Mouse (Mus musculus) CH12.LX (cell line): ENCODE data around the gene Cda. TPM values are rescaled to one million over a fixed set of nuclear protein-coding genes. Genes with fewer than 3 reads are reported as not detected.

Experiments used
- DNase-seq: peaks from one replicate; pipeline ENCODE4 v3.0.0-alpha.2; 2013; ENCODE audit errors: extremely low read depth
- H3K27ac ChIP-seq: 2 replicates; pipeline ENCODE4 v1.5.1; 2012; ENCODE audit warnings: low read depth, mild to moderate bottlenecking, control low read depth, moderate library complexity; ENCODE audit not compliant: insufficient read depth
- H3K27me3 ChIP-seq: replicated peaks from 2 replicates; pipeline ENCODE3; 2012; ENCODE audit warnings: inconsistent platforms
- H3K36me3 ChIP-seq, 2 experiments: replicated peaks in 1 of 2; 2 replicates each; pipeline versions ENCODE3 to v1.6.1; 2012; ENCODE audit warnings: inconsistent platforms in 1 of 2, low read length in 1 of 2, mild to moderate bottlenecking in 1 of 2, mixed read lengths in 1 of 2, moderate library complexity in 1 of 2; ENCODE audit not compliant: control insufficient read depth in 1 of 2, insufficient read depth in 1 of 2
- H3K4me1 ChIP-seq, 2 experiments: 2 replicates each; pipeline ENCODE4 v1.6.1; 2012; ENCODE audit warnings: inconsistent platforms in 1 of 2, moderate library complexity in 1 of 2; ENCODE audit not compliant: insufficient read depth in 2 of 2, control insufficient read depth in 1 of 2
- H3K4me2 ChIP-seq: 2 replicates; pipeline ENCODE4 v1.6.1; 2012; ENCODE audit warnings: low read depth, mild to moderate bottlenecking, control low read depth; ENCODE audit not compliant: poor library complexity, insufficient read depth, severe bottlenecking
- H3K4me3 ChIP-seq, 3 experiments: fragments of 150-350 bp in 1 of 3; sonication (generic) in 1 of 3; replicated peaks in 1 of 3; 2 replicates each; pipeline versions ENCODE3 to v1.5.1; 2011 to 2012; ENCODE audit warnings: low read depth in 2 of 3, low read length in 2 of 3, mild to moderate bottlenecking in 2 of 3, moderate library complexity in 2 of 3, control low read depth in 1 of 3, improper control_type of control experiment in 1 of 3, inconsistent platforms in 1 of 3, mixed read lengths in 1 of 3; ENCODE audit not compliant: poor library complexity in 1 of 3
- H3K79me2 ChIP-seq: replicated peaks from 2 replicates; pipeline ENCODE4 v1.6.1; 2012; ENCODE audit warnings: mild to moderate bottlenecking, moderate library complexity; ENCODE audit not compliant: control insufficient read depth, poor library complexity, insufficient read depth, severe bottlenecking; ENCODE audit errors: extremely low read depth
- H3K9ac ChIP-seq: 2 replicates; pipeline ENCODE4 v1.6.1; 2012; ENCODE audit warnings: low read depth, mild to moderate bottlenecking, control low read depth, moderate library complexity; ENCODE audit not compliant: insufficient read depth
- H3K9me3 ChIP-seq: replicated peaks from 2 replicates; pipeline ENCODE3; 2012; ENCODE audit warnings: low read length, inconsistent platforms, mixed read lengths
- BHLHE40 ChIP-seq: IDR thresholded peaks from 2 replicates; pipeline ENCODE4 v1.6.1; 2011; ENCODE audit warnings: mild to moderate bottlenecking, low read depth, low read length, improper control_type of control experiment
- CHD1 ChIP-seq: IDR thresholded peaks from 2 replicates; pipeline ENCODE4 v1.6.1; 2012; ENCODE audit warnings: low read depth, low read length, improper control_type of control experiment, inconsistent platforms
- CTCF ChIP-seq, 2 experiments: IDR thresholded peaks in 1 of 2; conservative IDR thresholded peaks in 1 of 2; 2 replicates each; pipeline ENCODE4 v1.5.1; 2011 to 2012; ENCODE audit warnings: low read depth in 2 of 2, low read length in 2 of 2, improper control_type of control experiment in 1 of 2, inconsistent platforms in 1 of 2, mild to moderate bottlenecking in 1 of 2, moderate library complexity in 1 of 2
- E2F4 ChIP-seq: IDR thresholded peaks from 2 replicates; pipeline ENCODE4 v1.6.1; 2011; ENCODE audit warnings: low read depth, low read length, improper control_type of control experiment; ENCODE audit not compliant: insufficient replicate concordance
- ELF1 ChIP-seq: IDR thresholded peaks from 2 replicates; pipeline ENCODE4 v1.6.1; 2014; ENCODE audit warnings: low read depth, mild to moderate bottlenecking, inconsistent platforms, low read length, improper control_type of control experiment
- EP300 ChIP-seq: IDR thresholded peaks from 2 replicates; pipeline ENCODE4 v1.6.1; 2011; ENCODE audit warnings: low read length, improper control_type of control experiment
- ETS1 ChIP-seq: conservative IDR thresholded peaks from 2 replicates; pipeline ENCODE4 v1.6.1; 2012; ENCODE audit warnings: low read depth, mild to moderate bottlenecking, inconsistent platforms, low read length, improper control_type of control experiment, moderate library complexity
- GABPA ChIP-seq: IDR thresholded peaks from 2 replicates; pipeline ENCODE4 v1.6.1; 2012; ENCODE audit warnings: low read depth, low read length, improper control_type of control experiment, inconsistent platforms; ENCODE audit not compliant: insufficient replicate concordance
- IRF4 ChIP-seq: IDR thresholded peaks from 2 replicates; pipeline ENCODE4 v1.6.1; 2014; ENCODE audit warnings: low read depth, mild to moderate bottlenecking, inconsistent platforms, low read length, improper control_type of control experiment
- JUN ChIP-seq: IDR thresholded peaks from 2 replicates; pipeline ENCODE4 v1.6.1; 2011; ENCODE audit warnings: low read depth, mild to moderate bottlenecking, low read length, improper control_type of control experiment, moderate library complexity; ENCODE audit not compliant: insufficient read depth
- JUND ChIP-seq: conservative IDR thresholded peaks from 2 replicates; pipeline ENCODE4 v1.6.1; 2011; ENCODE audit warnings: low read depth, low read length, improper control_type of control experiment
- KAT2A ChIP-seq: IDR thresholded peaks from 2 replicates; pipeline ENCODE4 v1.6.1; 2012; ENCODE audit warnings: low read length, improper control_type of control experiment, inconsistent platforms; ENCODE audit not compliant: insufficient replicate concordance
- MAFK ChIP-seq: IDR thresholded peaks from 2 replicates; pipeline ENCODE4 v1.6.1; 2011; ENCODE audit warnings: low read length, improper control_type of control experiment; ENCODE audit not compliant: insufficient replicate concordance
- MAX ChIP-seq: IDR thresholded peaks from 2 replicates; pipeline ENCODE4 v1.6.1; 2011; ENCODE audit warnings: low read length, improper control_type of control experiment
- MEF2A ChIP-seq: IDR thresholded peaks from 2 replicates; pipeline ENCODE4 v1.6.1; 2014; ENCODE audit warnings: low read depth, mild to moderate bottlenecking, inconsistent platforms, low read length, improper control_type of control experiment, borderline replicate concordance
- MXI1 ChIP-seq: IDR thresholded peaks from 2 replicates; pipeline ENCODE4 v1.6.1; 2011; ENCODE audit warnings: mild to moderate bottlenecking, low read depth, low read length, improper control_type of control experiment
- NRF1 ChIP-seq: IDR thresholded peaks from 2 replicates; pipeline ENCODE4 v1.6.1; 2014; ENCODE audit warnings: low read depth, mild to moderate bottlenecking, inconsistent platforms, low read length, improper control_type of control experiment, moderate library complexity
- POLR2A ChIP-seq: IDR thresholded peaks from 2 replicates; pipeline ENCODE4 v1.6.1; 2011; ENCODE audit warnings: low read depth, mild to moderate bottlenecking, improper control_type of control experiment, low read length
- POLR2AphosphoS2 ChIP-seq: IDR thresholded peaks from 2 replicates; pipeline ENCODE4 v1.6.1; 2011; ENCODE audit warnings: low read depth, low read length, improper control_type of control experiment
- RCOR1 ChIP-seq: conservative IDR thresholded peaks from 2 replicates; pipeline ENCODE4 v1.6.1; 2012; ENCODE audit warnings: low read depth, mild to moderate bottlenecking, inconsistent platforms, low read length, improper control_type of control experiment
- SIN3A ChIP-seq: IDR thresholded peaks from 2 replicates; pipeline ENCODE4 v1.6.1; 2012; ENCODE audit warnings: low read length, improper control_type of control experiment, inconsistent platforms
- TBP ChIP-seq: conservative IDR thresholded peaks from 2 replicates; pipeline ENCODE4 v1.6.1; 2011; ENCODE audit warnings: low read depth, low read length, improper control_type of control experiment
- TCF12 ChIP-seq: IDR thresholded peaks from 2 replicates; pipeline ENCODE4 v1.6.1; 2014; ENCODE audit warnings: low read depth, mild to moderate bottlenecking, inconsistent platforms, low read length, improper control_type of control experiment
- UBTF ChIP-seq: IDR thresholded peaks from 2 replicates; pipeline ENCODE4 v1.6.1; 2012; ENCODE audit warnings: low read depth, mild to moderate bottlenecking, inconsistent platforms, low read length, improper control_type of control experiment, moderate library complexity
- USF1 ChIP-seq: IDR thresholded peaks from 2 replicates; pipeline ENCODE4 v1.6.1; 2014; ENCODE audit warnings: low read depth, mild to moderate bottlenecking, inconsistent platforms, low read length, improper control_type of control experiment
- USF2 ChIP-seq: conservative IDR thresholded peaks from 2 replicates; pipeline ENCODE4 v1.6.1; 2011; ENCODE audit warnings: low read depth, low read length, improper control_type of control experiment
- ZC3H11A ChIP-seq: IDR thresholded peaks from 2 replicates; pipeline ENCODE4 v1.6.1; 2012; ENCODE audit warnings: low read depth, mild to moderate bottlenecking, inconsistent platforms, low read length, improper control_type of control experiment
- ZKSCAN1 ChIP-seq: IDR thresholded peaks from 2 replicates; pipeline ENCODE4 v1.6.1; 2012; ENCODE audit warnings: low read depth, inconsistent platforms, low read length, improper control_type of control experiment, borderline replicate concordance
- ZMIZ1 ChIP-seq: IDR thresholded peaks from 2 replicates; pipeline ENCODE4 v1.6.1; 2012; ENCODE audit warnings: low read depth, mild to moderate bottlenecking, inconsistent platforms, low read length, improper control_type of control experiment
- ZNF384 ChIP-seq: IDR thresholded peaks from 2 replicates; pipeline ENCODE4 v1.6.1; 2012; ENCODE audit warnings: low read depth, low read length, improper control_type of control experiment, inconsistent platforms
- dilution Hi-C: fragments of 300-500 bp; cut with MboI; formaldehyde crosslinking; loops from 2 replicates; pipeline ENCODE4 v1.14.3; 2020; ENCODE audit warnings: low sequenced_read_pairs; ENCODE audit not compliant: extremely low pct_unique_long_range_greater_than_20kb, extremely low pct_ligation_motif_present
- in situ Hi-C: fragments of 300-500 bp; cut with MboI; formaldehyde crosslinking; loops from 3 replicates; pipeline ENCODE4 v1.14.3; 2019; ENCODE audit warnings: low sequenced_read_pairs, low pct_ligation_motif_present, low pct_unique_long_range_greater_than_20kb, mixed read lengths
- polyA plus RNA-seq: library from polyadenylated mRNA; unstranded; fragments of >175 nt; gene quantifications from 2 replicates; pipeline ENCODE4 v1.2.1, GENCODE M21; 2012; ENCODE audit warnings: low read depth; ENCODE audit not compliant: insufficient read length
- total RNA-seq, 2 experiments: library from RNA; depleted of rRNA; stranded (reverse); fragments of 300-350 nt in 1 of 2; fragments of >200 nt in 1 of 2; gene quantifications; 2 replicates each; pipeline ENCODE4 v1.2.3; 2012 to 2014

The Cda gene
- total and polyA plus RNA-seq, 3 experiments, result not detected

DNA sequence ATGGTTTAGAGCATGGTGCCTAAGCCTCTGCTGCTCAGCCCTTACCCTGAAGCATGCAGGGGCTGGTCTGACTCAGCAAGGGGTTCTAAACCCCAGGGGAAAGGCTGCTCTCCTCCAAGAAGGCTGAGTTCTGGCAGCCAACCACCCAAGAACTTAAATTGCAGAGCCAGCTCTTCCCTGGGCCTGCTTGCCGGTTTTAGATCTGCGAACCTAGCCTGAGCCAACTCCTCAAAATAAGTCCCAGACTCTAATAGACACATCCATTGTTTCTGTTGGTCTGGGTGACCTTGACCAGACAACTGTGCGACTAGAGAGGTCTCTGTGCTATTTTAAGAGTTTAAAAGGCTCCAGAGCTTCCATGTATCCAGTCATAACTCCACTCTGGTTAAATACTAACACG is 44.0 kb downstream of the Cda start:
- DNase-seq, result no peak
- Histone ChIP-seq H3K4me1 (peaks cover 0 to 6% of the 10 kb centered on the region in 2 experiments; a peak in 2 of 4 replicates), H3K4me3 (no peak overlapping the region), H3K9me3 (peaks cover 9% of the 10 kb centered on the region), H3K36me3 (peaks cover 0 to 2% of the 10 kb centered on the region in 2 experiments), H3K27me3 (peaks cover 7% of the 10 kb centered on the region), H3K79me2 (no peaks in the 10 kb centered on the region), H3K27ac (no peak overlapping the region), H3K4me2 (no peak overlapping the region), H3K9ac (no peak overlapping the region)
- dilution Hi-C loops, result no loop called here
- in situ Hi-C loops, result loop anchor here (10.0 to 25.0 kb wide), 2 partner anchors 51 to 361 kb away; no protein-coding TSS in a partner anchor
- TF ChIP-seq NRF1 (no peak), JUND (no peak), MXI1 (no peak), ZKSCAN1 (no peak), ELF1 (no peak), USF1 (no peak), IRF4 (no peak), EP300 (no peak), JUN (no peak), POLR2AphosphoS2 (no peak), ETS1 (no peak), ZMIZ1 (no peak), MEF2A (no peak), USF2 (no peak), MAX (no peak), TBP (no peak), POLR2A (no peak), BHLHE40 (no peak)

DNA sequence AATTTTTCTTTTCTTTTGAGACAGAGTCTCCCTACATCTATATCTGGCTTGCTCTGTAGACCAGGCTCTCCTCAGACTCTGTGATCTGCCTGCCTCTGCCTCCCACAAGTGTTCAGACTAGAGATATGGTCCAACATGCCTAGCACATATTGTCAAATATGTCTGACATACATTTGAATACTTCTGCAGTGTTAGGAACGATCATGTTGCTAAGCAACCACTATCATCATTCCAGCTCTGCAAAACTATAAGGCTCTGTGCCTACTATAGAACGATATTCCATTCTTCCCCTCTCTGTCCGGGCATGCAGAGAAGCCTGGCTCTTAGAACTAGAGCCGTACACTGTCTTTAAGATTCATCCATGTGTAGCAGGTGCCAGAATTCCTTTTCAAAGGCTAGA is 45.1 kb downstream of the Cda start:
- H3K36me3 ChIP-seq, result peaks cover 0 to 6% of the 10 kb centered on the region in 2 experiments
- no peak for TF ChIP-seq E2F4
- no peak for TF ChIP-seq CTCF (conservative IDR thresholded peaks at IDR 0.05 in 1 of 2, IDR thresholded peaks at IDR 0.05 in 1 of 2; ENCODE audit: low read depth in 2 of 2, low read length in 2 of 2)
- TF ChIP-seq MXI1, result no peak
- no peak for TF ChIP-seq SIN3A
- no peak for TF ChIP-seq TCF12
- no peak for TF ChIP-seq CHD1
- no peak for TF ChIP-seq ETS1
- TF ChIP-seq MEF2A, result no peak
- TF ChIP-seq GABPA, result no peak
- TF ChIP-seq RCOR1, result no peak
- no peak for TF ChIP-seq ZC3H11A
- TF ChIP-seq ZMIZ1, result no peak
- no peak for TF ChIP-seq BHLHE40
- TF ChIP-seq ZNF384, result no peak
- TF ChIP-seq KAT2A, result no peak
- TF ChIP-seq ELF1, result no peak
- no peak for TF ChIP-seq UBTF
- TF ChIP-seq USF1, result no peak
- TF ChIP-seq MAFK, result no peak
- no peak for TF ChIP-seq JUND
- H3K4me3 ChIP-seq, result no peak overlapping the region
- H3K9me3 ChIP-seq, result peaks cover under 1% of the 10 kb centered on the region
- no peak overlapping the region for H3K4me2 ChIP-seq
- DNase-seq, result no peak
- H3K9ac ChIP-seq, result no peak overlapping the region
- no peak overlapping the region for H3K27ac ChIP-seq
- dilution Hi-C loops (no loop called here), in situ Hi-C loops (loop anchor here (10.0 to 25.0 kb wide), 2 partner anchors 52 to 360 kb away; no protein-coding TSS in a partner anchor)
- H3K79me2 ChIP-seq, result no peaks in the 10 kb centered on the region
- H3K4me1 ChIP-seq, result peaks cover 0 to 6% of the 10 kb centered on the region in 2 experiments; a peak in 2 of 4 replicates
- H3K27me3 ChIP-seq, result peaks cover 4% of the 10 kb centered on the region
